Mouse (Mus musculus): ENCODE results near the gene Camk2d. TPM values are rescaled to one million over a fixed set of nuclear protein-coding genes. Genes with fewer than 3 reads are reported as not detected.

The Camk2d gene
- 5.9 TPM for polyA plus RNA-seq (2015; fragmentation: Illumina TruSeq; extraction: RNeasy Lipid Tissue Mini Kit (QIAGEN cat#74804); ENCODE audit: insufficient read depth, low read depth, low replicate concordance)

DNA sequence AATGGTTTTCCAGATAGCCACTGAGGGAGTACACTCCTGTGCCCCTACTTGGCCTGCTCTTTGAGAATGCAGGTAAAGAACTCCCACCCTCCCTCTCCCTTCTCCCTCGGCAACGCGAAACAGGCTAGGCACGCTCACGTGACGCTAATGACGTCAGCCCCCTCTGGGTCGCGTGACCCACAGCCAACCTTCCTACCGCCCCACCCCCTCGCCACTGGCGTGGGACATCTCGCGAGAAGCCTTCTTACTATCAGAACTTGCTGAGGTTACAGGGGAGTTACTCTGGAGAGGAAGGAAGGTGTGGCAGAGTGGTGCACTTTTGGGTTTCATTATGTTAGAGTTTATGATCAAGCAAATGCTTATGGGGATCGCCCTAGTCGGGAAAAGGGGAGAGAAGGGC lies at the start of gene Camk2d:
Gene Camk2d, plus strand, starts transcription at position 217 of the 400 bp plus-strand sequence.

Other genes with a start within 250 kb of the Camk2d start
- gene Arsj, start 232.6 kb upstream of the Camk2d start, polyA plus RNA-seq (2015; fragmentation: Illumina TruSeq; extraction: RNeasy Lipid Tissue Mini Kit (QIAGEN cat#74804); ENCODE audit: insufficient read depth, low read depth, low replicate concordance) = 0.33 TPM